Mouse (Mus musculus) megakaryocyte, embryonic 14.5 days (primary cell): ENCODE measurements around the gene Ugt1a7c.

ENCODE experiments used
- FLI1 ChIP-seq: IDR thresholded peaks from 2 replicates; pipeline ENCODE4 v1.6.1; 2012; ENCODE audit warnings: low read length, inconsistent platforms, mixed read lengths
- GATA1 ChIP-seq: IDR thresholded peaks from 3 replicates; pipeline ENCODE4 v1.6.1; 2012; ENCODE audit warnings: mixed read lengths, low read length, inconsistent platforms, borderline replicate concordance

GRCm38 (mm10) chr1:88254793-88255465, 160.1 kb downstream of the Ugt1a7c start:
- TF ChIP-seq GATA1 (no peak; the same call in 2 of the 3 replicates), FLI1 (no peak; the same call in 1 of the 2 replicates)
